In genomic region chr11:46396860-46397179, GRCm38 (mm10) we compare ENCODE assay signal across 16 mouse cellular contexts. TPM values are rescaled to one million over a fixed set of nuclear protein-coding genes. Genes with fewer than 3 reads are reported as not detected.
"Had no signal": no experiment of that assay in that cellular context is flagged by ENCODE, and none has a peak within 500 bp of the region (broad histone marks: within the 10 kb centered on the region; RNA-seq: fewer than 3 reads in every experiment).

No protein-coding gene starts in this region.

- DNase-seq: kidney, adult 18-20 months; kidney, postnatal 10 days; kidney, postnatal 4 days; lung, adult 2 months; retina, postnatal 1 day had no signal

- H3K27me3 ChIP-seq: liver, embryonic 15.5 days; midbrain, embryonic 12.5 days; neural tube, embryonic 13.5 days had no signal

- H3K36me3 ChIP-seq: limb, embryonic 10.5 days; liver, embryonic 15.5 days; midbrain, embryonic 12.5 days; neural tube, embryonic 13.5 days had no signal

- H3K27ac ChIP-seq: layer of hippocampus, adult 2 months; limb, embryonic 10.5 days; liver, embryonic 15.5 days; macrophage; midbrain, embryonic 12.5 days; neural tube, embryonic 13.5 days had no signal

- H3K4me1 ChIP-seq: midbrain, embryonic 12.5 days; neural tube, embryonic 13.5 days had no signal

- H3K4me3 ChIP-seq: layer of hippocampus, adult 2 months; limb, embryonic 10.5 days; liver, embryonic 15.5 days; midbrain, embryonic 12.5 days; neural tube, embryonic 13.5 days had no signal

RNA-seq across cellular contexts. Expression of gene Fam71b, which starts 0.5 kb away (rescaled TPM):
- polyA plus RNA-seq: kidney, embryonic 14.5 days; limb, embryonic 10.5 days; limb, embryonic 14.5 days; liver, embryonic 11.5 days; liver, embryonic 15.5 days; macrophage; midbrain, embryonic 12.5 days; midbrain, embryonic 16.5 days; neural tube, embryonic 13.5 days; stomach, embryonic 14.5 days had no signal

RNA-seq across cellular contexts. Expression of gene Itk, which starts 7.5 kb away (rescaled TPM):
- polyA plus RNA-seq: limb, embryonic 10.5 days; midbrain, embryonic 16.5 days; neural tube, embryonic 13.5 days had no signal

RNA-seq across cellular contexts. Expression of gene Havcr2, which starts 57.9 kb away (rescaled TPM):
- polyA plus RNA-seq: stomach, embryonic 14.5 days had no signal
